In the genomic region with DNA sequence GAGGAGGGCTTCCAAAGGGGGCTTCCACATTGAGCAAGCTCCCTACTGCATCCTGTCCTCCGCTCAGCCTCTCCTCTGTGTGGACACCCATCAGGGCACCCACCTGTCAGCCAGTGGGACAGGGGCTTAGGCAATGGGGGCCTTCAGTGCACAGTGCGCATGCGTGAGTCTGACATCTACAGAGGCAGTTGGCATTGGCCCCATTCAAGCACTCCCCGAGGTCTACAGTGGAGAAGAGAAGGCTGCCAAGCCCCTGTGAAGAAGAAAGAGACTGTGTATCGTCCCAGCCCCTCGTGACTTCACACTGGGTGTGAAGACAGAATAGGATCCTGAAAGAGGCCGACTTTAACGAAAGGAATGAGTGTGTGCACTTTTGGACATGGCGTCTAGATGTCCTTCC, we compare ENCODE assay signal across 9 mouse cellular contexts. TPM values are rescaled to one million over a fixed set of nuclear protein-coding genes. Genes with fewer than 3 reads are reported as not detected.
DNase-seq lines count a peak whose midpoint lies in the region; ATAC-seq and TF ChIP-seq lines count a peak whose summit lies in the region.
"Had no signal": no experiment of that assay in that cellular context is flagged by ENCODE, and none has a peak within 500 bp of the region (broad histone marks: within the 10 kb centered on the region; RNA-seq: fewer than 3 reads in every experiment).

No protein-coding gene starts in this region.

- no peak overlapping the region; the same call in 1 of the 2 replicates for H3K27ac ChIP-seq in hindbrain, embryonic 16.5 days (ENCODE audit: low read depth, low read length)
- no peak overlapping the region for H3K27ac ChIP-seq in hindbrain, embryonic 12.5 days
- no peak overlapping the region; the same call in 1 of the 2 replicates for H3K27ac ChIP-seq in midbrain, postnatal 0 days (ENCODE audit: low read depth, low read length)
- no peak overlapping the region for H3K27ac ChIP-seq in midbrain, embryonic 16.5 days (ENCODE audit: low read length)
- peak overlapping the region; percentile 62 for H3K27ac ChIP-seq in testis, adult 2 months (ENCODE audit: control insufficient read depth, insufficient read depth, low read depth, low read length)

- ATAC-seq in hindbrain, embryonic 16.5 days, result peak; percentile 56
- ATAC-seq in hindbrain, embryonic 12.5 days (ENCODE audit: low FRiP score), result no peak
- ATAC-seq in midbrain, postnatal 0 days (ENCODE audit: low FRiP score), result peak; percentile 41; the same call in 1 of the 2 replicates
- no peak for ATAC-seq in midbrain, embryonic 16.5 days
- ATAC-seq: intestine, embryonic 16.5 days had no signal

- no peaks in the 10 kb centered on the region for H3K36me3 ChIP-seq in hindbrain, embryonic 16.5 days (ENCODE audit: control insufficient read depth, insufficient read depth, low read length)
- H3K36me3 ChIP-seq in hindbrain, embryonic 12.5 days, result no peaks in the 10 kb centered on the region
- H3K36me3 ChIP-seq in midbrain, postnatal 0 days (ENCODE audit: insufficient read depth, low read length), result no peaks in the 10 kb centered on the region
- H3K36me3 ChIP-seq in midbrain, embryonic 16.5 days (ENCODE audit: control insufficient read depth, insufficient read depth, low read length), result no peaks in the 10 kb centered on the region
- H3K36me3 ChIP-seq in testis, adult 2 months (ENCODE audit: control insufficient read depth, insufficient read depth, low read length), result no peaks in the 10 kb centered on the region

- no peaks in the 10 kb centered on the region for H3K9me3 ChIP-seq in hindbrain, embryonic 16.5 days (ENCODE audit: control insufficient read depth, low read length)
- no peaks in the 10 kb centered on the region for H3K9me3 ChIP-seq in hindbrain, embryonic 12.5 days (replicated peaks)
- H3K9me3 ChIP-seq in midbrain, postnatal 0 days (ENCODE audit: low read length), result no peaks in the 10 kb centered on the region
- no peaks in the 10 kb centered on the region for H3K9me3 ChIP-seq in midbrain, embryonic 16.5 days (replicated peaks; ENCODE audit: control insufficient read depth, low read length, poor library complexity, severe bottlenecking)

- no peaks in the 10 kb centered on the region for H3K27me3 ChIP-seq in hindbrain, embryonic 16.5 days (replicated peaks; ENCODE audit: control insufficient read depth, insufficient read depth, low read length)
- H3K27me3 ChIP-seq in hindbrain, embryonic 12.5 days, result no peaks in the 10 kb centered on the region
- no peaks in the 10 kb centered on the region for H3K27me3 ChIP-seq in midbrain, postnatal 0 days (ENCODE audit: insufficient read depth, low read length)
- no peaks in the 10 kb centered on the region for H3K27me3 ChIP-seq in midbrain, embryonic 16.5 days (ENCODE audit: control insufficient read depth, insufficient read depth, low read depth, low read length)
- no peaks in the 10 kb centered on the region for H3K27me3 ChIP-seq in testis, adult 2 months (ENCODE audit: control insufficient read depth, insufficient read depth, low read length)

- H3K9ac ChIP-seq in hindbrain, embryonic 16.5 days (ENCODE audit: low read depth, low read length), result no peak overlapping the region
- H3K9ac ChIP-seq in hindbrain, embryonic 12.5 days, result no peak overlapping the region
- H3K9ac ChIP-seq in midbrain, postnatal 0 days (replicated peaks; ENCODE audit: low read length, poor library complexity, severe bottlenecking), result no peak overlapping the region
- H3K9ac ChIP-seq in midbrain, embryonic 16.5 days (ENCODE audit: low read depth, low read length), result no peak overlapping the region

- 82% methylated on average over 9 of the region's 9 CpGs for WGBS in hindbrain, embryonic 16.5 days
- 87% methylated on average over 9 of the region's 9 CpGs for WGBS in hindbrain, embryonic 12.5 days
- 76% methylated on average over 9 of the region's 9 CpGs for WGBS in midbrain, postnatal 0 days
- WGBS in midbrain, embryonic 16.5 days, result 85% methylated on average over 9 of the region's 9 CpGs

- peaks cover 5% of the 10 kb centered on the region; the same call in 1 of the 2 replicates for H3K4me1 ChIP-seq in hindbrain, embryonic 16.5 days (ENCODE audit: control insufficient read depth, insufficient read depth, low read depth, low read length)
- H3K4me1 ChIP-seq in hindbrain, embryonic 12.5 days, result peaks cover 11% of the 10 kb centered on the region
- no peaks in the 10 kb centered on the region; the same call in 1 of the 2 replicates for H3K4me1 ChIP-seq in midbrain, postnatal 0 days (ENCODE audit: insufficient read depth, low read length)
- H3K4me1 ChIP-seq in midbrain, embryonic 16.5 days (ENCODE audit: control insufficient read depth, insufficient read depth, low read length), result no peaks in the 10 kb centered on the region
- peaks cover 20% of the 10 kb centered on the region for H3K4me1 ChIP-seq in testis, adult 2 months (ENCODE audit: control insufficient read depth, insufficient read depth, low read length)

- peak; percentile 69 for DNase-seq in midbrain, postnatal 0 days (ENCODE audit: low spot score)
- DNase-seq in cerebellum, postnatal 14 days, result peak; percentile 60 to 64
- no peak for DNase-seq in adrenal gland, postnatal 36 days
- DNase-seq: thymus, postnatal 36 days had no signal

- H3K4me3 ChIP-seq in hindbrain, embryonic 16.5 days (ENCODE audit: low read length), result no peak overlapping the region
- no peak overlapping the region for H3K4me3 ChIP-seq in hindbrain, embryonic 12.5 days
- H3K4me3 ChIP-seq in midbrain, postnatal 0 days (ENCODE audit: low read depth, low read length), result no peak overlapping the region
- H3K4me3 ChIP-seq in midbrain, embryonic 16.5 days (ENCODE audit: low read depth, low read length), result no peak overlapping the region
- peak overlapping the region; percentile 78 for H3K4me3 ChIP-seq in testis, adult 2 months (ENCODE audit: control insufficient read depth, low read depth, low read length)

- TF ChIP-seq POLR2A in testis, adult 2 months (IDR thresholded peaks at IDR 0.05; ENCODE audit: control insufficient read depth, low read depth, low read length), result peak; percentile 49; the same call in 1 of the 2 replicates

- no peak overlapping the region for H3K4me2 ChIP-seq in hindbrain, embryonic 16.5 days (ENCODE audit: low read length)
- H3K4me2 ChIP-seq in hindbrain, embryonic 12.5 days (replicated peaks), result no peak overlapping the region
- 0 out of 2 replicates have a peak overlapping the region, but pooled peaks have one; percentile 6 for H3K4me2 ChIP-seq in midbrain, postnatal 0 days (ENCODE audit: low read depth, low read length, poor library complexity, severe bottlenecking)
- no peak overlapping the region for H3K4me2 ChIP-seq in midbrain, embryonic 16.5 days (ENCODE audit: low read length)

- no peak for TF ChIP-seq CTCF in midbrain, postnatal 0 days (IDR thresholded peaks at IDR 0.05)
- no peak for TF ChIP-seq CTCF in testis, adult 2 months (IDR thresholded peaks at IDR 0.05; ENCODE audit: control insufficient read depth, insufficient read depth, insufficient replicate concordance, low read depth, low read length)

RNA-seq across cellular contexts. Expression of gene Cyb5b, which starts 54.7 kb away (rescaled TPM):
- 98.8 and 112 TPM in 2 replicates for polyA plus RNA-seq in hindbrain, embryonic 16.5 days (2015; fragmentation: Nextera tagmentation; extraction: Ambion mirVana)
- 130 and 142 TPM in 2 replicates for polyA plus RNA-seq in hindbrain, embryonic 12.5 days (2016; fragmentation: Nextera tagmentation; extraction: Ambion mirVana)
- total RNA-seq in midbrain, postnatal 0 days (2014; rRNA removed), result 103 and 120 TPM in 2 replicates
- 89.7 and 91.4 TPM in 2 replicates for polyA plus RNA-seq in midbrain, postnatal 0 days (2015; fragmentation: Nextera tagmentation; extraction: Ambion mirVana)
- polyA plus RNA-seq in midbrain, embryonic 16.5 days (2015; fragmentation: Nextera tagmentation; extraction: Ambion mirVana), result 120 and 124 TPM in 2 replicates
- polyA plus RNA-seq in testis, adult 2 months (2012; rRNA removed), result 31.2 and 31.4 TPM in 2 replicates
- 100 to 1,000 TPM; 419 to 590 TPM for total RNA-seq in adrenal gland, postnatal 36 days (2021)

Comparison
In these comparisons a context has a peak if more than half of its experiments do, and no peak if none do; other contexts are left out.
1. ATAC-seq: peak in hindbrain, embryonic 16.5 days (single experiment) and midbrain, postnatal 0 days (single experiment); none in hindbrain, embryonic 12.5 days (single experiment) and midbrain, embryonic 16.5 days (single experiment).
2. DNase-seq: peak in midbrain, postnatal 0 days (single experiment) and cerebellum, postnatal 14 days (2 of 2); none in adrenal gland, postnatal 36 days (0 of 2).